Mouse (Mus musculus) hindbrain, embryonic 12.5 days (tissue): Measurements from ENCODE around the gene Pex5l. TPM values are rescaled to one million over a fixed set of nuclear protein-coding genes. Genes with fewer than 3 reads are reported as not detected.
A peak's percentile ranks its signal among the peaks of the same experiment; 100 is the strongest.

Experiments used
- ATAC-seq: fragments of 200-750 bp; cut with Nextera tagmentation; 2 replicates; pipeline ENCODE4 v1.8.0; 2017; ENCODE audit warnings: moderate TSS enrichment; ENCODE audit not compliant: low FRiP score
- H3K27ac ChIP-seq: fragments of 300-500 bp; sonication (generic); 2 replicates; pipeline ENCODE4 v1.5.1; 2016; ENCODE audit warnings: mild to moderate bottlenecking
- H3K27me3 ChIP-seq: fragments of 300-500 bp; sonication (generic); 2 replicates; pipeline ENCODE4 v1.6.1; 2016; ENCODE audit warnings: mild to moderate bottlenecking
- H3K36me3 ChIP-seq: fragments of 300-500 bp; sonication (generic); 2 replicates; pipeline ENCODE4 v1.6.1; 2016; ENCODE audit warnings: mild to moderate bottlenecking
- H3K4me1 ChIP-seq: fragments of 300-500 bp; sonication (generic); 2 replicates; pipeline ENCODE4 v1.6.1; 2016
- H3K4me2 ChIP-seq: fragments of 300-500 bp; sonication (generic); replicated peaks from 2 replicates; pipeline ENCODE4 v1.6.1; 2016; ENCODE audit warnings: mild to moderate bottlenecking
- H3K4me3 ChIP-seq: fragments of 300-500 bp; sonication (generic); 2 replicates; pipeline ENCODE4 v1.5.1; 2016; ENCODE audit warnings: mild to moderate bottlenecking
- H3K9ac ChIP-seq: fragments of 300-500 bp; sonication (generic); 2 replicates; pipeline ENCODE4 v1.6.1; 2016; ENCODE audit warnings: mild to moderate bottlenecking, moderate library complexity
- H3K9me3 ChIP-seq: fragments of 300-500 bp; sonication (generic); replicated peaks from 2 replicates; pipeline ENCODE4 v1.6.1; 2016; ENCODE audit warnings: mild to moderate bottlenecking
- WGBS: fragments of 180-500 bp; shearing (Covaris S2); methylation state at CpG from one replicate; pipeline ENCODE4 v1.1.7; 2016; 5-methylcytosine and 5-hydroxymethylcytosine counted together
- polyA plus RNA-seq: library from polyadenylated mRNA; unstranded; fragments of >200 nt; fragmentation: Nextera tagmentation; extraction: Ambion mirVana; gene quantifications from 2 replicates; pipeline ENCODE4 v1.2.1, GENCODE M21; 2016

Pex5l gene
- polyA plus RNA-seq, 1 experiment from 2014 or later: 3.7 TPM

DNA sequence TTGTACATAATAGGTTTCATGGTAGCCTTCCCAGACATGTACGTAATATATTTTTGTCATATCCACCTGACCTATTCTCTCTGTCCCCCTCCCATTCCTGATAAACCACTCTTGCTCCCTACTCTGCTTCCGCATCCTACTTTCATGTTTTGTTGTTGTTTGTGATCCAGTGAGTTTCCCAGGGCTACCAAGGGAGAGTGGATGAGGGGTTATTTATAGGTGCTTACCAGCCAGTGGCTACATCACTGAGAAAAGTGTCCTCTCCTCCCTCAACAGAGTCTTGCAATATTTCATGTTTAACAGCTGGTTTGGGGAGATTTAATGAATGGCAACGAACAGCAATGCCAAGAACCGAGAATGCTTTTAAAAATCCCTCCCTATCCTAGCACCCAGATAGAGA, 82.0 kb downstream of the Pex5l start:
- no peak overlapping the region for H3K4me3 ChIP-seq
- H3K27me3 ChIP-seq: no peaks in the 10 kb centered on the region
- H3K9ac ChIP-seq: no peak overlapping the region
- H3K27ac ChIP-seq: no peak overlapping the region
- no peaks in the 10 kb centered on the region for H3K36me3 ChIP-seq
- 78% methylated on average over 4 of the region's 4 CpGs for WGBS
- H3K4me1 ChIP-seq: peaks cover 18% of the 10 kb centered on the region
- no peaks in the 10 kb centered on the region for H3K9me3 ChIP-seq
- no peak overlapping the region for H3K4me2 ChIP-seq
- ATAC-seq: no peak

DNA sequence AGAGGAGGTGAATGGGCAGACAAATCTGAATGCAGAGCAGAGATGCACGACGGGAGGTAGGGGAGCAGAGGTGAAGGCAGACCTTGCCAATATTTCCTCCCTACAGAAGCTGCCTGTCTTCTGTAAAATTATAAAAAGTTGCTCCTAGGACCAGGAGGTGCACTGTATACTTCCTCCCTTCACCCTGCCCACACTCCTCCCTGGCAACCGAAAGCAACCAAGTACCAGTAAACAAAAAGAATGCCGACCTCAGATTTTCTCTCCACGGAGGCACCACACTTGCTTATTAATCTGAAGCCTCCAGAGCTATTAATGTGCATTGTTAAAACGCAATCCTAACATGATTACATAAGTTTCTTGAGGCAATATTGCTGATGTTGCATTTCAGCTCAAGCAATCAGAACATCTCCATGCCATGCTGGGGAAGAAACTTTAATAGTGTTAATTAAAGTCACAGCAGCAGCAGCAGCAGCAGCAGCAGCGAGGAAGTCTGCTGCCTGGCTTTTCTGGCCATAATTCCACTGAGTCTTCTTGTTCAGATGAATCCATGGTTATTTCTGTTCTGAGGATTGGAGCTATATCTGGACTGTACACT, 82.6 kb downstream of the Pex5l start:
- no peak overlapping the region for H3K27ac ChIP-seq
- ATAC-seq: no peak
- no peaks in the 10 kb centered on the region for H3K9me3 ChIP-seq
- H3K9ac ChIP-seq: no peak overlapping the region
- WGBS: 51% methylated on average over 7 of the region's 7 CpGs
- no peak overlapping the region for H3K4me3 ChIP-seq
- H3K36me3 ChIP-seq: no peaks in the 10 kb centered on the region
- H3K4me2 ChIP-seq: no peak overlapping the region
- no peaks in the 10 kb centered on the region for H3K27me3 ChIP-seq
- peaks cover 18% of the 10 kb centered on the region for H3K4me1 ChIP-seq

DNA sequence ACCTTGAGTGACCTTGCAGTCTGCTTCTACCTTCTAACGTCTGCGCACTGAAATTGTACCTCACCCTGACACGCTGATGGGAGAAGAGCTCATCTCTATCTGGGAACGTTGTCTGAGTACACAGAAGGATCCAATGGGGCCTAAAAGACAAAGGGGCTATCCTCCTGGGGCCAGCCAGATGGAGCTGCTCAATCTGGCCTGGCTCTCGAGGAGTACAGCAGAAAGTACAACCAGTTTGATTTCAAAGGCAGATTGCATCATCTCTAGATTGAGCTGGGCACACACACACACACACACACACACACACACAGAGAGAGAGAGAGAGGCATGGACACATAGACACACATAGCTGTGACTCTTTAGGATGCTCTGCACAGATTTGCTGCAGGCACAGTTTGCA, 94.7 kb downstream of the Pex5l start:
- 48% methylated on average over 5 of the region's 5 CpGs for WGBS
- Histone ChIP-seq H3K9ac (no peak overlapping the region), H3K36me3 (no peaks in the 10 kb centered on the region), H3K27ac (peak overlapping the region; percentile 18), H3K27me3 (no peaks in the 10 kb centered on the region), H3K4me3 (no peak overlapping the region), H3K9me3 (no peaks in the 10 kb centered on the region), H3K4me2 (no peak overlapping the region), H3K4me1 (peaks cover 13% of the 10 kb centered on the region; the same call in 1 of the 2 replicates)
- ATAC-seq: peak; percentile 41

DNA sequence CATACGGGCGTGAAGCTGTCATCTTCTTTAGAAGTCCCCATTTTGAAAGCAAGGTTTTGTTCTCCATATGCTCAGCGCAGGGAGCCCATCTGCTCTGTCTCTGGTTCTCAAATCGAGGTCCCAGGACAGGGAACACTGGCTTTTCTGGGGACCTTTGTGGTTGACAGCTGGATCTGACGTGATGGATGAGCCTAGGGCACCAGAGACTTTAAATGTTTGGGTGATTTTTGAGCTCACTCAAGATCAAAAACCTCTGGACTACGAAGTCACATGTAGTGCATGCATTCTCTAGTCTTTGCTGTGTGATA, 98.3 kb downstream of the Pex5l start:
- Histone ChIP-seq H3K36me3 (no peaks in the 10 kb centered on the region), H3K9me3 (no peaks in the 10 kb centered on the region), H3K27ac (no peak overlapping the region), H3K4me2 (no peak overlapping the region), H3K4me3 (no peak overlapping the region), H3K4me1 (peaks cover 13% of the 10 kb centered on the region; the same call in 1 of the 2 replicates), H3K9ac (no peak overlapping the region), H3K27me3 (no peaks in the 10 kb centered on the region)
- WGBS: 68% methylated on average over 6 of the region's 6 CpGs
- ATAC-seq: peak; percentile 66; the same call in 1 of the 2 replicates

DNA sequence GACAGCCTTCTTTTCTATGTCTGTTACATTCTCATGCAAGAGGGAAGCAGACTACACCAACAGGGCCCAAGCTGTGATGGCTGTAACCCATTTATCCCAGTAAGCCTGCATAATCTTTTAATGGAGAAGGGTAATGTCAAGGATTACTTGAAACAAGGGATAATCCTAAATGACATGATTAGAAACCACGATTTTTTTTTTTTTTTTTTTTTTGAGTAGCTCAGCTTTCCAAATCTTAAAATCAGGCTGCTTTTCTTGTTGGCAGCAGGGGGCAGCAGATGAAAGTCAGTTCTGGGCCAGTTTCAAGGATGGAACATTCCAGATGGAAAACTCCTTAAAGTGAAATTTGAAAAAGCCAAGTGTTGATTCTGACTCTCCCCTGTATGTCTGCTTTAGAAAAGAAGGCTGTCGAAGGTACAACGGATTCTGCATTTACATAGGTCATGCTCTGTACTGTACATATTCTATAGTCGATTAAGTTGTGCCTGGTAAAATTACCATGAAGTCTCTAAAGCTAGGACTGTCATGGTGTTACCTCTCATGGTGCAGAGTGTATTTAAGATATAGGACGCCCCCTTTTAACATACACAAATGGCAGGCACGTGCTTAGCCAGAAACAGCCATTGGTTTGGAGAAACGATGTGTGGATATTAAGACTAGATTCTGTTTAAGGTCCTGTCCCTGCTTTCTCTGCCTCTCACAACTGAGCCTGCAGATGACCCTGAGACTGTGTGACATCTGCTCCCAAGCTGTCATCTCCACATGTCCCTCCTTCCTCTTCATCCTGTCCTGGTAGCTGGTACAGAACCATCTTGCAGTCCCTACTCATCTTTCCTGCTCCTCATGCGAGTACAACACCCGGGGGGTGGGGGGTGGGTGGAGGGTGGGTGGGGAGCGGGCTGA, 98.9 kb downstream of the Pex5l start:
- peak; percentile 65 for ATAC-seq
- Histone ChIP-seq H3K4me3 (no peak overlapping the region), H3K36me3 (no peaks in the 10 kb centered on the region), H3K27me3 (no peaks in the 10 kb centered on the region), H3K27ac (no peak overlapping the region), H3K4me1 (peaks cover 13% of the 10 kb centered on the region; the same call in 1 of the 2 replicates), H3K9me3 (no peaks in the 10 kb centered on the region), H3K4me2 (no peak overlapping the region), H3K9ac (no peak overlapping the region)
- WGBS: 54% methylated on average over 10 of the region's 10 CpGs

DNA sequence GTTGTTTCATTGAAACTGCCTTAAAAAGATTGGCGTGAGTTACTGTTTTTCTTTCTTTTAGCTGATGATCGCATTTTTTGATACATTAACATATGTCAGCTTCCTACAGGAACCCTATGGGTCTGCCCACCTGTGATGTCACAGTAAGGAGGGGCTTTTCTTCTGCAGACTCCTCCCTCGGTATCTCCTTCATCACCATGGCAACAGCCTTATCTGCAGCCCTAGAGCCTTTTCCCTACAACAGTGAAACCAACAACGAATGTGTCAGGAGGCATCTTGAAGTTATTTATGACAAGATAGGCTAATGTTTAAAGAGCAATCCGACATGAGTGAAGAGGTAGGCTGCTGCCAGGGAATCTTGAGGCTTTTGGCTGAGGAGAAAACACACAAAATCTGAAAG, 118.5 kb downstream of the Pex5l start:
- H3K27ac ChIP-seq: no peak overlapping the region
- H3K4me2 ChIP-seq: no peak overlapping the region
- H3K36me3 ChIP-seq: no peaks in the 10 kb centered on the region
- no peak overlapping the region for H3K9ac ChIP-seq
- ATAC-seq: no peak
- H3K27me3 ChIP-seq: no peaks in the 10 kb centered on the region
- no peak overlapping the region for H3K4me3 ChIP-seq
- no peaks in the 10 kb centered on the region for H3K9me3 ChIP-seq
- no peaks in the 10 kb centered on the region for H3K4me1 ChIP-seq
- WGBS: 70% methylated on average over 5 of the region's 5 CpGs

DNA sequence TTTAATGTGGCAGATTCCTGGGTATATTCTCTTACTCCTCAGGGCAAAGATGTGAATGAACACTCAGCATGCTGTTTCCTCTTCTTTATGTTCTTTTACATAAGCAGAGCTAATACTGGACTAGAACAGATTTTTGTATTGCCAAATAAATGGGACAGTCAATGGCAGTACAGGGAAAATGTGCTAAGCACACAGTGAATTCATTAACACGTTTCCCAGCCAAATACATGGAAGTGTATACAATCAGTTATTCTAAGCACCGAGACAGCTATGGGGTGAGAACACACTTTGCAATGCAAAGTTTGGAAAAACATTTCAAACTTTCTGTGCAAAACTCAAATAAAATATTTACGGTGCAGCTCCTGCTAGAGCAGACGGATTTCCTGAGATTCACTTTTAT, 139.1 kb downstream of the Pex5l start:
- H3K9ac ChIP-seq: no peak overlapping the region
- peaks cover 5% of the 10 kb centered on the region for H3K4me1 ChIP-seq
- H3K36me3 ChIP-seq: no peaks in the 10 kb centered on the region
- no peak for ATAC-seq
- no peaks in the 10 kb centered on the region for H3K27me3 ChIP-seq
- no peak overlapping the region for H3K27ac ChIP-seq
- no peaks in the 10 kb centered on the region for H3K9me3 ChIP-seq
- WGBS: 83% methylated on average over 4 of the region's 4 CpGs
- H3K4me3 ChIP-seq: no peak overlapping the region
- H3K4me2 ChIP-seq: no peak overlapping the region

DNA sequence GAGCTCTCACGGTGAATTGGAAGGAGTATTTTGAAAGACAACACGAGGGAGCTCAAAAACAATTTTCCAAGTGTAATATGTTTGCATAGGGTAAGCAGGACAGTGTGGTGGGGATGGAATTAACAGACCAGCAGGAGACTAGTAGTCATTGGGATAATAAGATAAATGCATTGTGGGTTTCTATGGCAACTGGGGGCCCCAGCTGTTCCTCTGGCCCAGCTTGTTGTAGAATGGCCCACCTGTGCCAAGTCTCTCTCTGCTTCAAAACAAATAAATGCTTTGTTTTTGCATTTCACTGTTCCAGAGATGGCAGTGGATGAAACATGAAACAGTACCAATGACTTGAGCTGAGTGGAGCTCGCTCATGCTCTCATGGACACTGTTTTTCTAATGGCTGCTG, 141.3 kb downstream of the Pex5l start:
- Histone ChIP-seq H3K4me3 (no peak overlapping the region), H3K36me3 (no peaks in the 10 kb centered on the region), H3K4me2 (no peak overlapping the region), H3K27me3 (no peaks in the 10 kb centered on the region), H3K9ac (no peak overlapping the region), H3K4me1 (peaks cover 9% of the 10 kb centered on the region), H3K9me3 (no peaks in the 10 kb centered on the region), H3K27ac (no peak overlapping the region)
- peak; percentile 69; the same call in 1 of the 2 replicates for ATAC-seq
- WGBS: 72% methylated on average over 3 of the region's 3 CpGs

DNA sequence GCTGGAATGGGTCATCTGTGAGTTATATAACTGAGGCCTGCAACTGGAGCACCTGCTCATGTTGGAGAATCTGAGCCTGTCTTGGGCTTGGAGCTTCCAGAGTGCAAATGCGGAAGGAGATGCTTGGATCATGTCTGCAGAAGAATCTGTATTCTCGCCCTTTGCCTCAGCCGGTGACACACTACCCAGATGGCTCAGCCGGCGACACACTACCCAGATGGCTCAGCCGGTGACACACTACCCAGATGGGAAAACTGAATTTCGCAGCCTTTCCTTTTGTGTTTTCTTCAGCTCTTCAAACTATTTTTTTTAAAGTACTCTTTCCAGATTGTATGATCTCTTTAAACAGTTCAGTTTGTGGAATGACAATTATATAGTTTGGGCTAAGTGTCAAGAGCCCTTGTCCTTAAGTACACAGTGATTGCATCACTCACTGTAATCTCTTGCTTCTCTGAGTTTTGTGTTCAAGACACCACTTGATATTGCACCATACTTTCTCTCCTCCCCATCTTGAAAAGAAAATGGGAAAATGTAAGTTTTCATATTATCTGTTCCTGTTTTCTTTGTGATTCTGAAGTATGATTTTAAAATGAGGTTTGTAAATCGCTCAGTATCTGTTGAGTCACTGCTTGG, 142.5 kb downstream of the Pex5l start:
- Histone ChIP-seq H3K9ac (no peak overlapping the region), H3K27ac (no peak overlapping the region), H3K4me1 (peaks cover 9% of the 10 kb centered on the region), H3K4me2 (no peak overlapping the region), H3K9me3 (no peaks in the 10 kb centered on the region), H3K4me3 (no peak overlapping the region), H3K27me3 (no peaks in the 10 kb centered on the region), H3K36me3 (no peaks in the 10 kb centered on the region)
- ATAC-seq: no peak
- 86% methylated on average over 8 of the region's 8 CpGs for WGBS

DNA sequence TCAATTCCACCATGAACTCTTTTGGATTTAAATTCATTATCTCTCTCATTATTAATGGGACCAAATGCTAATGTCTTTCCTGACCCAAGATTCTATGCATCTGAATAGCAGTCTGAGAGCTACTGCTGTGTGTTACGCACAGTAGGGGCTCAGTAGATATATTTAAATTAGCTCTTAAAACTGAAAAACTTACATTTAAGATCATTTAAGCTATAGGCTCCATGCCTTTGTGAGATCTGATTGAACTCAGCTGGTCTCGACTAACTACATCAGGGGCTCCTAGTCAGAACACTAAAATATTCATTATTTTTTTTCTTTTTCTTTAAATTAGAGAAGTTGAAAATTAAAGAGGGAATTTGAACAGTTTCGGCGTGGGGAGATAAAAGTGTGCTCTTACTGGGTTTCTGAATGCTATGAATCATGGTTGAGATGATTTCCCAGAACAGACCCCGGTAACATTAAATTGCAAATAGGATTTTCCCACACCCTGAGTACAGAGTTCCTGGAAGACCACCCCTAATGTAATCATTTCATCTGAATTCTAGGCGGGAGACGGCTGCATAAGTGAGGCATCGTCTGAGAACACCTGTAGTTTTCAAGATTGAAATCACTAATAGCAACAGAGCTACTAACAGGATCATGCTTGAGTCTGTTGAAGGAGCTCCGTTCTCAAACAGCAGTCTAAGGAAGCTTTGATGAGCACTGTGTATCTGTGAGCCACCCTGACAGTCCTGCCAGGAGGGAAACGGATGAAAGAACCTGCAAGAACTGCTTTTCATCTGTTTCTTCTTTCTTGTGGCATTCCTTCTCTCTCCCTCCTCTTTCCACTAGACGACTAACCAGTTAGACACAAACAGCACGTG, 151.1 kb downstream of the Pex5l start:
- H3K4me2 ChIP-seq: no peak overlapping the region
- ATAC-seq: no peak
- no peak overlapping the region for H3K4me3 ChIP-seq
- no peaks in the 10 kb centered on the region for H3K27me3 ChIP-seq
- H3K9me3 ChIP-seq: no peaks in the 10 kb centered on the region
- no peak overlapping the region for H3K27ac ChIP-seq
- no peak overlapping the region for H3K9ac ChIP-seq
- WGBS: 76% methylated on average over 12 of the region's 12 CpGs
- H3K4me1 ChIP-seq: no peaks in the 10 kb centered on the region
- H3K36me3 ChIP-seq: no peaks in the 10 kb centered on the region

DNA sequence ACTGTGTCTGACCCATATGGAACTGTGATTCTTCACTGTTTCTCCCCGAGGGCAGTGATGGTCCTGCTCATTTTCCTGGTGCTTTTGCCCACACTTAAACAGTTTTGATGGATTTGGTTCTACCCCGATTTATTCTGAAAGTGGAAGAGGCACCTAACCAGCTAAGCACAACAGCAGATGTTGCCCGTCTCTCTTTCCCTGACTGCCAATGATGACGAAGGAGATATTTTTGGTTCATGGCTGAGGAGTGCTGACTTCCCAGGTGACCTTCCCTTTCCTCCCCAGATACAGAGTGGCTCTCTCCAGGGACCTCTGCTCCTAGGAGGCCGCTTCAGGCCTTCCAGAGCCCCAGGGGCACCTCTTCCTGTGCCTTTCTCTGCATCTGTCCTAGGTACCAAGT, 155.2 kb downstream of the Pex5l start:
- H3K4me3 ChIP-seq: no peak overlapping the region
- no peaks in the 10 kb centered on the region for H3K9me3 ChIP-seq
- no peak overlapping the region for H3K27ac ChIP-seq
- H3K4me2 ChIP-seq: no peak overlapping the region
- H3K36me3 ChIP-seq: no peaks in the 10 kb centered on the region
- H3K9ac ChIP-seq: no peak overlapping the region
- ATAC-seq: no peak
- no peaks in the 10 kb centered on the region for H3K27me3 ChIP-seq
- H3K4me1 ChIP-seq: no peaks in the 10 kb centered on the region
- 69% methylated on average over 5 of the region's 5 CpGs for WGBS

DNA sequence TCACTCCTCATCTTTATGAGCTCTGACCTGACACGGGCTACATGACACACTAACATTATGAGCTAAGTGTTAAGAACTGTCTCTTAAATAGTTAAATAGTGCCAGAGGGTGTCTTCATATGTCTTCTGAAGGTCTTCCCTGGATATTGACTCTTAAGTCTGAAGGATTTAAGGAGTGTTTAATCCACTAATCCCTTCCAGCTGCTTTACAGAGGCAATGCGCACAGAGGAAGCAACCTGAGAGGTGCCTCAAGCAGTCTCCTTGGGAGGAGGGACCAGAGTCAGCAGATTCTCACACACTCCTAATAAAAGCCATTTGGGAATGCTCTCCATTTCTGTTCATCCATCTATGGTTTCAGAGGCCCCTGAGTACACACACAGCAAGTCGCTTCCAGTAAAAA, 157.9 kb downstream of the Pex5l start:
- Histone ChIP-seq H3K9ac (no peak overlapping the region), H3K36me3 (no peaks in the 10 kb centered on the region), H3K27me3 (no peaks in the 10 kb centered on the region), H3K9me3 (no peaks in the 10 kb centered on the region), H3K4me2 (no peak overlapping the region), H3K4me1 (no peaks in the 10 kb centered on the region), H3K27ac (no peak overlapping the region), H3K4me3 (no peak overlapping the region)
- 62% methylated on average over 3 of the region's 3 CpGs for WGBS
- no peak for ATAC-seq
